Mouse (Mus musculus): ENCODE measurements at regions not wholly inside any gene's neighbourhood (a gene's known extent, or its start where the extent isn't known, plus 50 kb on each side); places are given as distances from the start of the nearest gene placed in this dataset.

GRCm38 (mm10) chr12:106445151-106445550 lies 435.1 kb downstream of the Vrk1 start:
- ATAC-seq (ENCODE audit: insufficient number of reproducible peaks, insufficient read depth, low FRiP score, low TSS enrichment, low read depth), result no peak
- Histone ChIP-seq H3K4me3 (no peak overlapping the region), H3K36me3 (no peaks in the 10 kb centered on the region), H3K9ac (no peak overlapping the region), H3K27ac (no peak overlapping the region), H3K4me1 (peaks cover 10% of the 10 kb centered on the region), H3K9me3 (no peaks in the 10 kb centered on the region), H3K4me2 (no peak overlapping the region), H3K27me3 (0 out of 2 replicates have a peak, but pooled peaks cover 7% of the 10 kb centered on the region)
- 30% methylated on average over 7 of the region's 7 CpGs for WGBS

- no peaks in the 10 kb centered on the region for H3K9me3 ChIP-seq
- peaks cover 10% of the 10 kb centered on the region for H3K4me1 ChIP-seq
- H3K27me3 ChIP-seq, result 0 out of 2 replicates have a peak, but pooled peaks cover 7% of the 10 kb centered on the region
- no peak overlapping the region for H3K4me2 ChIP-seq
- no peak overlapping the region for H3K9ac ChIP-seq
- no peaks in the 10 kb centered on the region for H3K36me3 ChIP-seq
- no peak for ATAC-seq (ENCODE audit: insufficient number of reproducible peaks, insufficient read depth, low FRiP score, low TSS enrichment, low read depth)
- no peak overlapping the region for H3K27ac ChIP-seq
- H3K4me3 ChIP-seq, result no peak overlapping the region
- 52% methylated on average over 10 of the region's 10 CpGs for WGBS
These were observed 435.9 kb downstream of the Vrk1 start for GRCm38 (mm10) chr12:106445976-106446375.

GRCm38 (mm10) chr12:106446876-106447532 lies 437.0 kb downstream of the Vrk1 start:
- Histone ChIP-seq H3K36me3 (no peaks in the 10 kb centered on the region), H3K9ac (no peak overlapping the region), H3K4me3 (no peak overlapping the region), H3K27me3 (0 out of 2 replicates have a peak, but pooled peaks cover 7% of the 10 kb centered on the region), H3K9me3 (no peaks in the 10 kb centered on the region), H3K4me1 (peaks cover 10% of the 10 kb centered on the region), H3K27ac (no peak overlapping the region), H3K4me2 (no peak overlapping the region)
- WGBS, result 57% methylated on average over 20 of the region's 20 CpGs
- ATAC-seq (ENCODE audit: insufficient number of reproducible peaks, insufficient read depth, low FRiP score, low TSS enrichment, low read depth), result no peak

GRCm38 (mm10) chr12:106448551-106448950 lies 438.5 kb downstream of the Vrk1 start:
- Histone ChIP-seq H3K27ac (no peak overlapping the region), H3K4me1 (peaks cover 10% of the 10 kb centered on the region), H3K36me3 (no peaks in the 10 kb centered on the region)

DNA sequence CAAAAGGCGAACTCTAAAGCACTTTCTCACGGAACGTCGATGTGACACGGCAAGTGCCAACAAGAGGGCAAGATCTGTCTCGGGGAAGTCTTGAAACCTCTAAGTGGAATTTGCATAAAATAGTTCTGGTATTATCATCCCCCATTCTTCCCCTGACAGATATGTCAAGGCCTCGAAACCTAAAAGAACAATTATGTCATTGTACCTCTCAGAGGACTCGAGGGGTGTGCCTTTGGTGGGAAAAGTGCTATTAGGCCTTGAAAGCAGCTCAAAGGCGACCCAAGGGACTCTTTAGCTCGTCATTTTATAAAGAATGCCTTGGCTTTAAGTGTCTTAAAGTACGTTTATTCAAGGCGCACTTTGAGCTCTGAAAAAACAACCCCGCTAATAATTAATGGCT lies 443.5 kb downstream of the Vrk1 start:
- 75% methylated on average over 13 of the region's 13 CpGs for WGBS
- H3K4me3 ChIP-seq, result no peak overlapping the region
- H3K4me2 ChIP-seq, result no peak overlapping the region

More at GRCm38 (mm10) chr12:106448551-106448950, 438.5 kb downstream of the Vrk1 start:
- ATAC-seq (ENCODE audit: insufficient number of reproducible peaks, insufficient read depth, low FRiP score, low TSS enrichment, low read depth), result no peak
- WGBS, result 84% methylated on average over 6 of the region's 6 CpGs
- Histone ChIP-seq H3K27me3 (0 out of 2 replicates have a peak, but pooled peaks cover under 1% of the 10 kb centered on the region), H3K9ac (no peak overlapping the region), H3K9me3 (no peaks in the 10 kb centered on the region), H3K4me2 (no peak overlapping the region), H3K4me3 (no peak overlapping the region)

GRCm38 (mm10) chr12:106458215-106458614 lies 448.2 kb downstream of the Vrk1 start:
- 42% methylated on average over 6 of the region's 6 CpGs for WGBS
- no peak overlapping the region for H3K27ac ChIP-seq
- no peak for ATAC-seq (ENCODE audit: insufficient number of reproducible peaks, insufficient read depth, low FRiP score, low TSS enrichment, low read depth)

More for the DNA sequence above, 443.5 kb downstream of the Vrk1 start:
- Histone ChIP-seq H3K9me3 (no peaks in the 10 kb centered on the region), H3K27me3 (peaks cover 2% of the 10 kb centered on the region; the same call in 1 of the 2 replicates), H3K36me3 (no peaks in the 10 kb centered on the region), H3K27ac (no peak overlapping the region), H3K4me1 (no peaks in the 10 kb centered on the region), H3K9ac (no peak overlapping the region)
- ATAC-seq (ENCODE audit: insufficient number of reproducible peaks, insufficient read depth, low FRiP score, low TSS enrichment, low read depth), result no peak

GRCm38 (mm10) chr12:106460650-106461049 lies 450.6 kb downstream of the Vrk1 start:
- H3K9ac ChIP-seq, result no peak overlapping the region
- H3K27ac ChIP-seq, result no peak overlapping the region
- no peaks in the 10 kb centered on the region for H3K36me3 ChIP-seq
- H3K4me2 ChIP-seq, result no peak overlapping the region
- 82% methylated on average over 7 of the region's 7 CpGs for WGBS
- no peaks in the 10 kb centered on the region for H3K9me3 ChIP-seq
- H3K4me1 ChIP-seq, result no peaks in the 10 kb centered on the region
- no peak for ATAC-seq (ENCODE audit: insufficient number of reproducible peaks, insufficient read depth, low FRiP score, low TSS enrichment, low read depth)
- H3K4me3 ChIP-seq, result no peak overlapping the region
- peaks cover 3% of the 10 kb centered on the region; the same call in 1 of the 2 replicates for H3K27me3 ChIP-seq

More at GRCm38 (mm10) chr12:106458215-106458614, 448.2 kb downstream of the Vrk1 start:
- Histone ChIP-seq H3K4me3 (no peak overlapping the region), H3K4me2 (no peak overlapping the region), H3K9me3 (no peaks in the 10 kb centered on the region), H3K27me3 (peaks cover 3% of the 10 kb centered on the region; the same call in 1 of the 2 replicates), H3K9ac (no peak overlapping the region), H3K36me3 (no peaks in the 10 kb centered on the region), H3K4me1 (no peaks in the 10 kb centered on the region)

DNA sequence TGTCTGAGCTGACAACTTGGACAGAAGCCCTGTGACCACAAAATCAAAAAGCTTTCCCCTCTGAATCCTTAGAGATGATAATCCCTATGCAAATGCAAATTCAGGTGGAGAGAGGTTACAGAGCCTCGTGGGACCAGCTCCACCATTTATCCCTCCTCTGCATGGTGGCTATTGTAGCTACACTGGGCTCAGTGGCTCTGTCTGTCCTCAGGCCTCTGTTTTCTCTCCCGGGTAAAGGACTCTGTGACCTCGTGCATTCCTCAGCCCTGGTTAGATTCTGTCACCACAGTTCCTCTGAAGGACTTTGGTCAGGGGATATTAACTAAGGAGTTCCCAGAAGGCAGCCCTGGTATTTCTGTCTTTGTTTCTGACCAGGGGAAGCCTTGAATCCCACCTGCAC lies 452.3 kb downstream of the Vrk1 start:
- ATAC-seq (ENCODE audit: insufficient number of reproducible peaks, insufficient read depth, low FRiP score, low TSS enrichment, low read depth), result no peak
- H3K27ac ChIP-seq, result no peak overlapping the region
- H3K36me3 ChIP-seq, result no peaks in the 10 kb centered on the region
- no peaks in the 10 kb centered on the region for H3K4me1 ChIP-seq
- H3K4me3 ChIP-seq, result no peak overlapping the region
- H3K9me3 ChIP-seq, result no peaks in the 10 kb centered on the region
- WGBS, result 20% methylated on average over 3 of the region's 3 CpGs
- H3K4me2 ChIP-seq, result no peak overlapping the region
- no peak overlapping the region for H3K9ac ChIP-seq
- H3K27me3 ChIP-seq, result peaks cover 3% of the 10 kb centered on the region; the same call in 1 of the 2 replicates

GRCm38 (mm10) chr12:106464701-106465100 lies 454.7 kb downstream of the Vrk1 start:
- H3K4me1 ChIP-seq, result no peaks in the 10 kb centered on the region
- 57% methylated on average over 11 of the region's 11 CpGs for WGBS
- H3K27me3 ChIP-seq, result no peaks in the 10 kb centered on the region
- no peak overlapping the region for H3K27ac ChIP-seq
- no peak overlapping the region for H3K4me3 ChIP-seq
- no peak overlapping the region for H3K9ac ChIP-seq
- no peaks in the 10 kb centered on the region for H3K9me3 ChIP-seq
- no peaks in the 10 kb centered on the region for H3K36me3 ChIP-seq
- H3K4me2 ChIP-seq, result no peak overlapping the region
- ATAC-seq (ENCODE audit: insufficient number of reproducible peaks, insufficient read depth, low FRiP score, low TSS enrichment, low read depth), result no peak

GRCm38 (mm10) chr12:106468173-106468860 lies 458.3 kb downstream of the Vrk1 start:
- no peak overlapping the region for H3K4me3 ChIP-seq
- no peak overlapping the region for H3K9ac ChIP-seq
- no peak for ATAC-seq (ENCODE audit: insufficient number of reproducible peaks, insufficient read depth, low FRiP score, low TSS enrichment, low read depth)
- no peak overlapping the region for H3K27ac ChIP-seq
- WGBS, result 68% methylated on average over 18 of the region's 18 CpGs
- H3K27me3 ChIP-seq, result no peaks in the 10 kb centered on the region
- H3K4me2 ChIP-seq, result no peak overlapping the region
- no peaks in the 10 kb centered on the region for H3K9me3 ChIP-seq
- H3K4me1 ChIP-seq, result no peaks in the 10 kb centered on the region
- H3K36me3 ChIP-seq, result no peaks in the 10 kb centered on the region

- Histone ChIP-seq H3K9me3 (no peaks in the 10 kb centered on the region), H3K36me3 (no peaks in the 10 kb centered on the region), H3K4me2 (peak overlapping the region; percentile 46), H3K27me3 (peaks cover 43% of the 10 kb centered on the region), H3K4me1 (peaks cover 40% of the 10 kb centered on the region), H3K27ac (no peak overlapping the region), H3K9ac (no peak overlapping the region), H3K4me3 (0 out of 2 replicates have a peak overlapping the region, but pooled peaks have one; percentile 7)
- no peak for ATAC-seq (ENCODE audit: insufficient number of reproducible peaks, insufficient read depth, low FRiP score, low TSS enrichment, low read depth)
- 9% methylated on average over 24 of the region's 24 CpGs for WGBS
These were observed 464.6 kb downstream of the Vrk1 start for GRCm38 (mm10) chr12:106474501-106475165.
